Mouse (Mus musculus) cerebellum, adult 11-12 months (tissue): ENCODE measurements at regions not wholly inside any gene's neighbourhood (a gene's known extent, or its start where the extent isn't known, plus 50 kb on each side); places are given as distances from the start of the nearest gene placed in this dataset.

ENCODE experiments used
- DNase-seq: peaks from one replicate; pipeline ENCODE4 v3.0.0; 2022

DNA sequence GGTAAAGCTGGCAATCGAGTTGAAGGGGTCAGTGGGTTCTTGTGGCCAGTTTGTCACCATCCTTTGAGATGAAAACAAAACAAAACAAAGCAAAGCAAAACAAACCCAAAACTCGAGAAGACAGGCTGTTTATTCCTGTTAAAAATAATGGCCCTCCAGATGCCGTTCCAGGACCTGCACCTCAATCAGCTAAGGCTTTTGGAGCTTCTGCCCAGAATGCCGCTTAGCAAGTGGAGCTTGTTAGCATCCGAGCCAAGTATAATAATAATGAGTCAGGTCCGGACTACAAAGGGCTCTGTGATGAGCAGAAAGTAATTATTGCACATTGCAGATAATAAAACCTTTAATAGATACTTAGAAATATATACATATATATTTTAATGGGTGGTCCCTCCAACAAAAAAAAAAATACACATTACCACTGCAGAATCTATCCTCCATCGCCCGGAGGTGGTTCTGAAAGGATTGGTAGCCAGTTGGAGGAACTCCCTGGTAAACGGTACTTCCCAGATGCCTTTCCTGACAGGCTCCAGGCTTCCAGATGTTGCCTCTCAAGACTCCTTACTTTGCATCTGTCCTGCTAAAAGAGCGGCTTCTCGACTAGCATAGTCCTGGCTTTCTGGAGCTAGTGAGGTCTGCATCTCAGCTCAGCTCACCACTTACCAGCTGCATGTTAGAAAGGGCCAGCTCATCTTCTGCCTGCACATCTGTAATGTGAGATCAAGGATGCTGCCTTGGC is 1145.8 kb upstream of the A1bg start:
- no peak for DNase-seq

DNA sequence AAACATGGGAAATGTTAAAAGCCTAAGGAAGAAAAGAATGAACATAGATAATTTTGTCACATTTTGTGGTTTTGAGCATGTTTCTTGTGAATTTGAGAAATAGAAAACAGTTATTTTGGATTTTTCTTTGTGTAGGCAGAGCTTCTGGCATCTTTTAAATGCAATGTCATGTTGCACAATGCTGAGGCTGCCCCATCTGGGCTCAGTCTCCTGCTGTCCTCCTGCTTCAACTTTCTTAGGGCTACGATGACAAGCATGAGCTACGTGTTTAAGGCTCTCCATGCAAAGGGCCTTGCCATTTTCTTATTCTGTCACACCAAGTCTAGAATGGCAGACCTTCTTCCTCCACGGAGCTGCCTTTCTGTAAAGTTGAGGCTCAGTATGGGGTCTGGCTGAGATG is 1141.6 kb upstream of the A1bg start:
- DNase-seq: no peak

DNA sequence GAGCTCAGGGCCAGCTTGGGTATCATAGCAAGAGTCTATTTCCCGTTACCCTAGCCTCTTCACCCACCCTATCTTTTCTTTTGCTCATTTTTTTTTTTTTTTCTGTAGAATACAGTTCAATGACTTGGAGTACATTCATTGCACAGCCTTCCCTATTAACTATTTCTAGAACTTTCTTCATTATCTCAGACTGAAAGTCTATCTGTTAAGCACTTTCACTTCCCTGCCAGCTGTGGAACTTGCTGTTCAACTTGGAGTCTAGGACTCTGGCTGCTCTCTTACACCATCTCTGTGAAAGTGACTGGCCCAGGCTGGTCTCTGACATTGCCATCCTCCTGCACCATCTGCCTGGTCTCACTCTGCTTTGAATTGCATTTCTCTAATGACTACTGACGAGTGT is 1134.6 kb upstream of the A1bg start:
- DNase-seq: no peak

DNA sequence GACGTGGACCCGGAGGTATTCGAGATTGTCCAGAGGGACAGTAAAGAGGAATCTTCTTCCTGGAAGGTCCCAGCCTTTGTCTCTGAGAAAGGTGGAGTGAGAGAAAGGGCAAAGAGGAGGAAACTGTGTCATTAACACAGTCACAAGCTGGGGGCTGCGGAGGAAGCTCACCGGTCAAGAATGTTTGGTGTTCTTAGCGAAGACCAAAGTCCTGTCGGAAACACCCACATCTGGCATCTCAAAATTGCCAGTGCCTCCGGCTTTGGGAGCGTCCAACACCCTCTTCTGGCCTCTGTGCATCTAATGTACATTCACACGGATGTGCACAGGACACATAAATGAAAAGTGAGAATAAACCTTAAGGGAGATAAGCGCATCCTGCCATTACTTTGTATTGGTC is 1134.1 kb upstream of the A1bg start:
- DNase-seq: no peak

DNA sequence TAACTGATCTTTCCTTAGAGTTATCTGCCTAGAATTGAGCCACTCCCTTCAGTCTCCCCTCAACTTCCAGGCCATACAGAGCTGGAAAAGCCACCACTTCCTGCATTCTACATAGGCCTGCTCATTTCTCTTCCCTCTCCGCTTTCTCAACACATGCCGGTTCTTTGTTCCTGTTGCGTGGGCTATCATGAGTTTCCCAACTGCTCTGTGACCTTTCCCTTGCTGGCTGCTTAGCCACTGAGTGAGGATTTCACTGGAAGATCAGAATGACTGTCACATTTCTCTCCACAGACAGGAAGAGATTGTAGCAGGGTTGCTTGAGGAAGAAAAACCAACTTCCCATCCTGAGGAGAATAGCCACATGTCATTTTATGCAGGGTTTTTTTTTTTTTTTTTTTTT is 1133.6 kb upstream of the A1bg start:
- DNase-seq: no peak

DNA sequence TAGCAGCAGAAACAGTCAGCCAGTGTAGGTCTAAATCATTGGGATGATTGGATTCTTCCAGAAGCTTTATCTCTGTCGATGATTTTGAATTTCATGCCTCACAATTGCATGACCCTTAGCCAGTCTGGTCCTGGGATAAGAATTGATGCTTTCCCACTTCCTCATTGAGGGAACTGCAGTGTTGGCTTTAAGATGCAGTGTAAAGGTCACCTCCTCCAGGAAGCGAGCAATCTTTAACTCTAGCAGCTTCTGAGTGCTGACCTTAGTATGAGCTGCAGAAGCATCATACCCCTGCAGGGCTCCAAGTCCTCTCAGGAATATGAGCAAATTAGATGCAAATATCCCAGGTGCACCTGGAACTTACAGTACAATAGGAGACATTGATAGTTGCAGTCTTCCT is 1132.2 kb upstream of the A1bg start:
- DNase-seq: no peak

DNA sequence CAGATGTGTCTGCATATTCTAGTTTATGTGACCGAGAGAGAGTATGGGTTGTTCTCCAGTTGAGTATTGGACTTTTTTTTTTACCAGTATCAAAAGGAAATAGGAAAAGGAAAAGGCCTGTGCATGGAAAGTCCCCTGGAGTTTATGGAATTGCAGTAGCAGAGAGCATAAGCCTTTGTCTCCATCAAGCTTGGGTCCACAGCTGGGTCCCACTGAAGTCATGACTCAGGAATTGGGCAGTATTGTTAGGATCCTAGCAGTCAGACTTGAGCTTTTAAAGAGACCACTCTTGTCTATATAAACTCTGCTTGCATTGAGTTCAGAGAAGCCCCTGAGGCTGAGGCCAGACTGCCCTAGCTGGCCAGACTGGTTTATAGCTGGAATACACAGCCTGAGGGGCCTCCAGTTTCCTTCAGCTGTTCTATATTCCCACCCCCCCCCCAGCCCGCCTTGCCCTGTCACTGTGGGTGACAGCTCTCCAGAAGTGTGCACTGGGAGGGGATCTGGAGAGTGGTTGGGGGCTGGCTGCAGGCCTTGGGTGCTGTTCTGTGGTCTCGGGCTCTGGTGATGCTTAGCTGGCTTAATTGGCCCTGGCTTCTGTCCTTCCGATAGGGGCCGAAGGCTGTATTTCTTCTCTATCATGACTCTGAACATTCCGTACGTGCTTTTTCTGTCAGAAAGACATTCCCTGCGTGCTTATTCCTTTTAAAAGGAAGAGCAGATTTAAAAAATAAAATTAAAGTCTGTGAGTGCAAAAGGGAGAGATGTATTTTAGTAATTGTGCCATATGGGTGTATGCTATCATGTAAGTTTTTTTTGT is 1130.8 kb upstream of the A1bg start:
- no peak for DNase-seq

DNA sequence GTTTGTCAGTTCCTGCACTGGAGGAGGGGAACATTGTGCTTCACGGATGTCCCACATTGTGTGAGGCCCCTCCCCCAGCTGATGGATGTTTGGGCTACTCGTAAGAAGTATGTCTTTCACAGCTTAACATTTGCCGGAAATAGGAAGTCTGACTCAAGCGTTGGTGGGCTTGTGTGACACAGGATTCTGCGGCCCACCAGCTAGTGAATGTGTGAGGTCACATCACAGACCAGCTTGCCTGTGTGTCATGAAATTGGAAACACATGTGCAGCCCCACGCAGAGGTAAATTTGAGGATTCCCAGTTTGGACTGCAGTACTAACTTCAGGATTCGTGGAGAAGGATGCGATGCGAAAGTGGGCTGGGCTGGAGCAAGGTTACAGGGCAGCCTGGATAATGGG is 1126.6 kb upstream of the A1bg start:
- no peak for DNase-seq

DNA sequence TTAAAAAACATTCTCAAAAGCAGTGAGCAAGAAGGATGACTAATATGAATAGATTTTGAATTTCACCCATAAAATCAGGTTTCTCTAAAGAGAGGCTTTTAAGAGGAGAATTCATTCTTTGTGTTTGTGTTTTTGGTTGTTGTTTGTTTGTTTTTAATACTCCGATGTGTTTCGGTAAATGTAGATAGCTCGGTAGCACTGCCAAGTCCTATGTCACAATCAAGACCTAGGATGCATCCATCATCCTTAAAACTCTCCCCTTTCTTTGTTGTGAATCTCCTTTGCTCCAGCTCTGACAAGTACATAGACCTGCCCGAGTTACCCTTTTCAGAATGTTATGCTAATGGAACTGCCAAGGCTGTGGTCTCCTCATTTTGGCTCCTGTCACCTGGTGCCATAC is 1126.2 kb upstream of the A1bg start:
- no peak for DNase-seq

DNA sequence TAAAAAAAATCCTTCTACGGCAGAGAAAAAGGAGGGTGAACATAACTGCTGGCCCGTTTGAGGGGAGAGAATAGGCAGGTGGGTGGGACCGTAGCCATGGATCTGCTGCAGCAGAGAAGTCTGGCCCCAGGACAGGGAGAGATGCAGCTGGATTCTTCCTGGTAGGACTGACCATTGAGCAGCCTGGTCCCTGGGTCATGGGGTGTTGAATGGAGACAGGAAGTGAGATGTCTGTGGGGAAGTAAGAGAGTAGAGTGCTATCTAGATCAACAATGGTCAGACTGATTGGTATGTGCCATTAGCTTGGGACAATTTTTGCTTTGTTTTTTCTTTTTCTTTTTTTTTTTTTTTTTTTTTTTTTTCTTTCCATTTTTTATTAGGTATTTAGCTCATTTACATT is 1123.5 kb upstream of the A1bg start:
- DNase-seq: no peak

DNA sequence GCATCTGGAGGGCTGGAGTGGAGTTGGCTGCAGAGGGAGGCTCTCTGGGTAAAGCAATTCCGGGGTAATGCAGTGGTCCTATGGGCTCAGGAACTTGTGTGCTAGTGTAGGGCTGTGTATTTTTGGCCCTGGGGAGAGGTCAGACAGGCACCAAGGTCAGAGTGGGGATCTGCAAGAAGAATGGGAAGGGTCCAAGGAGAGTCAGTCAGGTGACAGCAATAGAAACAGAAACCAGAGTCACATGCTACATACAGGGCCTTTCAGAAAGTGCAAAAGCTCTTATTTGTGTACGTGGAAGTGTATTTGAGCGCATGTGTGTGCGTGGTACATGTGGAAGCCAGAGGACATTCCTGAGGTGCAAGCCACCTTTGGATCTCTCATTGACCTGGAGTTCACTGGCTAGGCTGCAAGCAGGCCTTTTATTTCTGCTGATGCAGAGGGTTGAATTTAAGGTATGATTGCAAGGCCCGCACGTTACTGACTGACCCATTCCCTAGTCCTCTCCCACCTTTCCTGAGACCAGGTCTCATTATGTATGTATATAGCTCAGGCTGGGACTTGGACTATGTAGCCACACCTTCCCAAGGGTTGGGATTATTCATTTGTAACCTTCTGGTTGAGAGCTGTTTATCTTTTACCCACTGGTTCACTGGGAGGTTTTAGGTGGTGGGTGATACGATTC is 1122.0 kb upstream of the A1bg start:
- no peak for DNase-seq

DNA sequence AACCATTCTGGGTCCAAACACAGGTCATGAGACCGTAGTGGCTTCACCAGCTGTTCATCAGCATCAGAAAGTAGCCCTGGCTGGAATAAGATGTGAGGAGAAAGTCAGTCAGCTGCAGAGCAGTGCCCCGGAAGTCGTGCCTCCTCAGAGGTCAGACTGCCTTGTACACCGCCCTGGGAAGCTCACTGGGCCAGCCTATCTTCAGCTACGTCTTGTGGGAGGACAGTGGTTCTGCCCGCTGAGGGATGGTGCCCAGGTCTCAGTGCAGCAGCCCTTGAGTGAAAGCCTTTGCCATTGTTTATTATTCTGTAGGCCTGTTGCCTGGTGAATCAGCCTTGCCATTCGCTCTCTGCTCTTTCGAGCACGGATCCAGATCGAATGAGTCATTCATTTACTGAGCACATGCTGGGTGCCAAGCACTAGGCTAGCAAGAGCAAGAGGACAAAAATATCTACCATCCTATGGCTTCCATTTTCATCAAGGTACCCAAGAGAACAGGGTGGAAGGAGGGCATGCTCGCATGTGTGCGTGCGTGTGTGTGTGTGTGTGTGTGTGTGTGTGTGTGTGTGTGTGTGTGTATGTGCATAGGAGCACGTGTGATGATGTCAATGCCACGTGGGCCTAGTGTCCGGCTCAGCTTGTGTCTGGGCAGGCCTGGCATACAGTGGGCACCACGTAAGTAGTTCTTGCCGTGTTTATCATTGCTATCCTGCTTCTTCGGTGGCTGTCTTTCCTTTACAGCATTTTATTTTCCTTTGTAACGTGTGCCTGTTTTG is 1121.0 kb upstream of the A1bg start:
- DNase-seq: peak; percentile 27

DNA sequence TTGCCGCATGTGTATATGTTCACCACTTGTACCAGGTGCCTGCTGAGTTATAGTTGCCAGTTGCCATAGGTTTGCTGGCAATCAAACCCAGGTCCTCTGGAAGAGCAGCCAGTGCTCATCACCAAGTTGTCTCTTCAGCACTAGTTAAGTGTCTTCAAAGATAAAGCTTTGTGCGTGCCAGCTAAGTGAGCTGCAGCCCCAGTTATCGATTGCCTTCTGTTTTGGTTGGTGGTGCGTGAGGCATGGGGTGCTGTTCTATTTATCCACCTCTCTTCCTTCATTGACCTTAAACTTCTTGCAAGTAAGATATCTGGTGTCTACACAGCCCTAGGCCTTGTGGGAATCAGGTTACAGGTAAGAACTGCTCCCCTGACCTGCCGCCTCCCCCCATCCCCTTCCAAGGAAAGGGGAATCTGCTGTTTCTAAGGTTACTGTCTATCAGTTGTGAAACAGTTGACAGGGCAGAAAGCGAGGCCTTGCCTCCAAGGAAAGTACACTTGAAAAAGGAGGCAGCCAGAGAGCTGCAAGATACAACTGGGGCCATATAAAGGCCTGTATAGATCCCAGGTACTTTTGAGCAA is 1120.2 kb upstream of the A1bg start:
- DNase-seq: no peak
